Mouse (Mus musculus): ENCODE results near the gene Gm8159.
A peak's percentile ranks its signal among the peaks of the same experiment; 100 is the strongest.
"Not testable (repeated sequence)": the region's sequence is repeated elsewhere in the genome, so short reads cannot be mapped to it uniquely, and the experiment has no call there.

Gm8159 gene

DNA sequence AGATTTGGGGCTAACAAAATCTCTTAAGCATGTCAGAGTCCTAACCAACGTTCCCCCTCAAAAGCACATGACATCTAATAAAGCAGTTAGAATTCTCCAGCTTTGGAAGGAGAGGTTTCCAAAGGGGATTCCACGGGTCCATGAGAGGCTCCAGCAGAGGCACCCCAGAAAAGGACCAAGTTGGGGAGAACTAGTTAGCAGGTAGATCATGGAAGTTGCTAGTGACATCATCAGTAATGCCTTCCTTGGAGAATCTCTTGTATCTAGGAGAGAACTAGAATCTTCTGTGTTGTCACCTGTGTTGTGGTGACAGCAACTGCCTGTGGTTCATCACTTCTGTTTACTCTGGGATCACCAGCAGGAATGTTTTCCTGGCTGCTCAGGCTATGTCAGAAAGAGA is at the start of gene Gm8159:
Gene Gm8159 (plus strand): TSS at position 301 of the 400 bp plus-strand sequence.
- not testable (repeated sequence) for DNase-seq (ENCODE audit: low read depth, low spot score)

DNA sequence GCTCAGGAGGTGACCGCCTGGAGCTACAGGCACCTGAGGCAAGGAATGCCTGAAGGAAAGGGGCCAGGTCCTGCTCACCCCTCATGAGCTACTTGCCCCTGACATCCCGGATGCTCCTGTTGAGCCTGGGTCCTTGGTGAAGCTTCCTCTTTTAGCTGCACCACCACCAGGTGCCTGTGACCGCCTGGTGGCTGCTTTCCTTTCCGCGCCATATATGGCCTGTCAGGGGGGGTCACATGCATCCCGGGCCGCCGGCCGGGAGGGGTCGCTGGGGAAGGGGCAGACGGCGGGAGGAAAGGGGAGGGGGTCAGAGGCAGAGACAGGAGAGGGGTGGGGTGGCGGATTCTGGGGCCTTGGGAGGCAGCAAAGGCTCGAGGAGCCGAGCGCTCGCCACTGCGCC is 17.2 kb downstream of the Gm8159 start:
- peak; percentile 1 for DNase-seq (ENCODE audit: low read depth, low spot score)

DNA sequence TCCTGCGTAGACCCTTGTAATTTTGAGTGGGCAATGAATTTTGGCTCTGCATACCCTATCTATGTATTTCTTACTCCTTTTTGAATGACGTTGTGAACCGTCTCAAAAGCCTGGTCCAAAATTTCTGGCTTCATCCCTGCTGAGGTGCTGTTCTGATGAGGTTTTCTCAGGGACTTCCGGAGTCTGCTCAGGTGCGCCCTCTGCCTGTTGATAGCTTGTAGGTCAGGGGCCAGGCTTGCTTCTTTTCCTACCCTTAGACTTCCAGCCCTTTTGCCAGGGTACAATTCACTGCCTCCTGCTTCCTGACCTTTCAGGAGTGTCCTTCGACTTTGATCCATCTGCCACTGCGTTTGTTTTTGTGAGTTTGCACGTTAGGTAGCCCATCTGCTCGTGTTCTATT is 18.2 kb downstream of the Gm8159 start:
- not testable (repeated sequence) for DNase-seq (ENCODE audit: low read depth, low spot score)

GRCm38 (mm10) chr14:4663892-4664291 is 31.7 kb downstream of the Gm8159 start, which contains the start of gene Gm3239:
Gene Gm3239 (plus strand): TSS chr14:4664192.
- not testable (repeated sequence) for DNase-seq (ENCODE audit: low read depth, low spot score)

All from CD4-positive, CD25-positive, alpha-beta regulatory T cell, adult 2 months (primary cell).